Mouse (Mus musculus): ENCODE measurements around the gene Taf3.

Taf3 gene

DNA sequence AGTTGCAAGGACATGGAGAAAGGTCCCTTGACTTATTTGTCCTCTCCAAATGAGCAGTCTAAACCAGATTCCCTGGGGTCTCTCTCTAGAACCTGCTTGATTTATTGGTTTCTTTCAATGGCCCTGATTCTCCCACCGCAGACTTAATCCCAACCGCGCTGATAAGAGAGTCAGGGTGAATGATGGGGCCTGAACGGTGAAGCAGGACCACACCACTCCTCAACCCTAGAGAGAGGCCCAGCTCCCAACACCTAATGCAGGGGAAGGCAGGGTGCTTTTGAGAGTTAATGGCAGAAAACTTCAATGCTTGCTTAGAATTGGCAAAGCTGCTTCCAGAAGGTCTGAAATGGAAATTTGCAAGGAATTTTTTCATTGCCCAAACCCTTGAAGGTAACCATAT lies 173.2 kb downstream of the Taf3 start:
- DNase-seq: no peak

DNA sequence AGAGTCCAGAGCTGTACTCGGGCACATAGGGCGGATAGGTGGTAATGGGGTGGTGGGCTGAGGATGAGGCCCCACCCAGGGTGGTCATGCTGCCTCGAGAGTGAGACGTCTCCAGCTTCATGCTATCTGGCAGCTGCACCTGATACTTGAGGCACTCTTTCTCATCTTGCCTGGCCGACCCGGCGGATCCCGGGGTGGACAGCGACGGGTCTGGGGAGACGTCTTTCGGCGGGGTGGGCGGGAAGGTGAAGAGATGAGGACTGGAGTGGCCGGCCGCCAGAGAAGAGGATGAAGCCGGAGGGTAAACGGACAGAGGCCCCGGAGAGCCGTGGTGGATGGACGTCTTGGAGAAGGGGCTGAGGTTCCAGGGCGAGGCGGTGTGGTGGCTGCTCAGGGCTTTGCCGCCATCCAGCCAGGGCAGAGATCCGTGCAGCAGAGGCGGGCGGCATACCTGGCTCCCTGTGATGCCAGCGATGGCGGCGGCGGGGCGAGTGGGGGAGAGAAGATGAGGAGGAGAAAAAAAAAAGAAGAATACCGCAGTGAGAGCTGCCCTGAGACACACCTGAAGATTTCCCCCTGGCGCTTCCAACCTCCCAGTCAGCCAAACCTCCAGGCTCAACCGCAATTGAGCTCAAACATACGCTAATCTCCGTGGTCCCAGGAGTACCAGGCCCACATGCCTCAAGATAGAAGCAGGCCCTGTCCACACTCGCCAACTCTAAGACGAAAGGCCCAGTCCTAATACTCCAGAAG lies 173.8 kb downstream of the Taf3 start:
- no peak for DNase-seq

DNA sequence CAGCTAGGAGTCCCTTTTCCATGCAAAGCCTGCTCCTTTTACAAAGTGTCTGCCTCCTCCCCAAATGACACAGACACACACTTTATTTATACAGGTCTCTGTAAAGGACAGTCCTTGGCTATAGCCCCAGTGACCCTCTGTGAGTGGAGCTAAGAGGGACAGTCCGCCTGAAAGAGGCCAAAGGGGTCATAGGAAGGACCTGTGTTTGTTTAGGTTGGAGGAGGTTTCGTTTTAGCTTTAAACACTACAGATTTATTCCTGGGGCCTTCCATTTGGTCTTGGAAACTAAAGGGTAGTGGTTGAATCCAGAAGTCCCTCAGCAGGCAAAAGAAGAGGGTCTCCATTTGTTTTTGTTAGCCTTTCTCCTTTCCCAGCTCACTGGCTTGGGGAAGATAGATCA lies 174.6 kb downstream of the Taf3 start:
- DNase-seq: no peak

DNA sequence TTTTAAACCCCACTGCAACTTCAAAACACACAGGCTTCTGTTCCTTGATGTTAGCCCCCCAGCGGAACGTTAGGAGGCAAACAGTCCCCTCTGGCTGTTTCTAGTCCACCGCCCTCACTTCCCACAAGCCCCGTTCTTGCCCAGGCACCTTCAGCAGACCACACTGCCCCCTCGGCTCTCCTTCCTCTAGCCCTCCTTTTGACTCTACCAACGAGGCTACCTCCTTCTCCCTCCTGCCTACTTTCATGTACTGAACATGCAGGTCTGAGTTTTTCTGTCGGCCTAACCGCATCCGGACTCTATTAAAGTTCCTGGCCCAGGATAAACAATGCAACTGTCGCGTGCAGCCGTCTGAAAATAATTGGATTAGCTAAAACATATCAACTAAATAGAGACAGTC lies 175.7 kb downstream of the Taf3 start:
- no peak for DNase-seq

DNA sequence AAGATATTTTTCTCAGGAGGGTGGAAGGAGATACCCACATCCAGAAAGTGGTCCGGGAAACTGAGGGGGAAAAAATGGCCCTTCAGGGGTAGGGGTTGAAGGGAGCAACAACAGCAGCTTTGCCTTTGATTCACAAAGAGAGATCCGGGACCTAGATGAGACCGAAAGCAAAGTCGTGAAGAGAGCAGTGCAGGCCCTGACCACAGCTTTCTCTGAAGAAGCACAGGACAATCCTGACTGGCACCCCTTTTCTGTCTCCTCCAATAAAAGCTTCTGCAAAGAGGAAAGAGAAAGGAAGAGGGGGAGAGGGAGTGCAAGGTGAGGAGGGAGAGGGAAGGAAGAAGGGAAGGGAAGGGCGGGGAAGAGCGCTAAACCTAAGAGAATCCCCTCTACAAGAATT lies 176.6 kb downstream of the Taf3 start:
- DNase-seq: no peak

DNA sequence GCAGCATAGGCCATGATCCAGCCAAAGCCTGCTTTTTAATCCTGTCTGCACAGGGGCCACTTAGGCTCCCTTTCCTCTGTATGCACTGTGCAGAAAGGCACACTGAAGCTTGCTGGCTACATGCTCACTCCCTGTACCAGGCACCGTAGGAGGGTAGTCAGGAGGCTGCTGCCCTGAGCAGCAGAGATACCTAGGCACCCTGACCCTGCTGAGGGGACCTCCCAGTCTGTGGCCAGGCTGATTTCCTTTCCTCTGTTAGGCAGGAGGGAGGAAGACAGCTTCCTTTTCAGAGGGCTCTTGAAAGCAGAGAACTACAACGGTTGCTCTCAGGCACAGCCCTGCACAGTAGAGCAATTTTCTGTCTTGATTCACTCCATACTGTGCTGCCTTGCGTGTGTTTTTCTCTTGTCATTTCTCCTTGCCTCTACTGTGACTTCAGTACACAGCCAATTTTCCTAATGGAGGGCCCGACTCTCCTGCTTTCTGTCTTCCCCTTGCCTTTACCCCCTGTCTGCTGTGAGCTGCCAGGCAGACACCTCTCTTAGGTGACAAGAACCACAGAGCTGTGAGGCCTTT lies 177.2 kb downstream of the Taf3 start:
- no peak for DNase-seq

DNA sequence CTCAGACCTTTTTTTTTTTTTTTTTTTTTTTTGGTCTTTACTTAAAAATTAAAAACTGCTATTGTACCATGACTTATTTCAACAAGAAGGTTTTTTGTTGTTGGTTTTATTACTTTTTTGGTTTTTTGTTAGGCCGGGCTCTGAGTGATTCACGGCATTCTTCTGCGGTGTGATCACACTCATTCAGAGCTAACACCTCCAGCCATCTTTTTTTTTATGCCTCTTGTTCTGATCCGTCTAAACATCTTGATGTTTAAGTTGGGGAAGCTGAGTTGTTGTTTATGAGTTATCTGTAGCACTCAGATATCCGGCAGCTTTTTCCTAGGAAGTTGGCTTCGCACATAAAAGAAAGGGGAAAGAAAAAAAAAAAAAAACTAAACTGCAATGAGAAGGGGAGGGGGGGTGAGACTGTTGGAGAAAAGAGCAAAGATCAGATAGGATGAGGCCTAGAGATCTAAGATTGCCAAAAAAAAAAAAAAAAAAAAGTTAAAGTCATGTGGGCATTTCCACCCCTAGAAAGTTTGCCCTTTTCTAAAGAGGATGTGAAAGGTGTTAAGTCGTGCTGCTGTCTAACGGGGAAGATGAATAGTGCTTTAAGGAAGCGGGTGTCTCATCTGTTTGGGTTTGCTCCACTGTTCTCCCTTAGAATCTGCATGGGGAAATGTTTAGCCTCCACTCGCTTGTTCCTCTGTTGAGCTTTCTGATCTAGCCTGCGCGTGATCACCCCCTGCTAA lies 181.1 kb downstream of the Taf3 start:
- DNase-seq: no peak

Measured in lung, postnatal 4 days (tissue).